Mouse (Mus musculus) left cerebral cortex, adult 2 months (tissue): ENCODE results near the gene Dock8. TPM values are rescaled to one million over a fixed set of nuclear protein-coding genes. Genes with fewer than 3 reads are reported as not detected.
A peak's percentile ranks its signal among the peaks of the same experiment; 100 is the strongest.

Experiments used
- DNase-seq, 2 experiments: peaks; one replicate each; pipeline ENCODE4 v3.0.0; 2021 to 2022; ENCODE audit warnings: low spot score in 2 of 2, mixed read lengths in 1 of 2; ENCODE audit errors: extremely low spot score in 1 of 2
- H3K27ac ChIP-seq: fragments of 200-600 bp; 2 replicates; pipeline ENCODE4 v1.8.1; 2022
- H3K4me3 ChIP-seq: fragments of 200-600 bp; 2 replicates; pipeline ENCODE4 v1.8.1; 2022
- CTCF ChIP-seq: fragments of 200-600 bp; IDR thresholded peaks from 2 replicates; pipeline ENCODE4 v1.8.1; 2022; ENCODE audit warnings: antibody characterized with exemption, mild to moderate bottlenecking, moderate library complexity
- intact Hi-C: fragments of 180-260 bp; cut with DNase I; formaldehyde crosslinking; loops from one replicate; pipeline ENCODE4 v1.15.1; 2025
- long read RNA-seq, 2 experiments: library from polyadenylated mRNA; stranded (forward); transcript quantifications; one replicate each; pipeline ENCODE4 v2.0.0; 2021; ENCODE audit warnings: borderline mapping rate in 2 of 2
- total RNA-seq, 2 experiments: library from RNA; stranded (reverse); gene quantifications; 2 replicates each; pipeline ENCODE4 v1.2.3; 2021

The Dock8 gene
- total RNA-seq, result 1 to 10 TPM; 3.5 to 4.6 TPM
- long read RNA-seq, experiment 1, full-length matches to known transcripts, result 1 of 3 reads
- long read RNA-seq, experiment 1, partial matches to known transcripts, result 1 of 3 reads
- long read RNA-seq, experiment 1, other reads (novel, unspliced or antisense), result 1 of 3 reads
- long read RNA-seq, experiment 2, full-length matches to known transcripts, result 1 of 5 reads
- long read RNA-seq, experiment 2, partial matches to known transcripts, result 2 of 5 reads
- long read RNA-seq, experiment 2, other reads (novel, unspliced or antisense), result 2 of 5 reads

DNA sequence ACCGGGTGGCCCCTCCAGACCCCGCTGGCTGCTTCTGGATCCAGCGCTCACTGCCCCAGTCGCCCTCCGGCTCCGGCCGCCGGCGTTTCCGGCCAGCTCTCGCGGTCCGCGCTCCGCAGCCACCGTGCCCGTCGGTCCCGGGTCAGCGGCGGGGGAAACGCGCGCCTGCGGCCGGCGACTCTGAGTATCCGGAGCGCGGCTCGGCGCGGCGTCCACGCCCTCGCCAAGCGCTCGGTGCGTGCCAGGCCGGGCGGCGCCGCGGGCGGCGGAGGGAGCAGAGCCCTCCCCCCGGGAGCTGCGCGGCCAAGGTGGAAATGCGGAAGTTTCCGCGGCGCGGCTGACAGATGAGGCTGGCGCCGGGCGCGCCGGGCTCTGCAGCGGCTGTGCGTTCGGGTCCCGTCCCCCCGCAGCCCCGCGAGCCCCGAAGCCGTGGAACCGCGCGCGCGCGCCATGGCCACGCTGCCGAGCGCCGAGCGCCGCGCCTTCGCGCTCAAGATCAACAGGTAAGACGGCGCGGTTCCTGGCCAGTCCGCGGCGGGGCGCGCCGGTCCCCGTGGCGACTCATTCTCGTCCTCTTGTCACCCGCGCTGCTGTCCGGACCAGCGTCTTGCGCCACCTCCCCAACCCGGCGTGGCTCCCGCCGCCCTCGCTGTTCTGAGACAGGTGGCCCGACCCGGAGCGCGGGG is at the start of gene Dock8:
Dock8 (plus strand) TSS at position 334 of the 686 bp plus-strand sequence.
- intact Hi-C loops, result loop anchor here (1.0 kb wide), 1 partner anchor 78 kb away; no protein-coding TSS in a partner anchor
- Histone ChIP-seq H3K27ac (peak within 1 kb of the TSS; percentile 44), H3K4me3 (peak within 1 kb of the TSS; percentile 64)
- DNase-seq, result peak; percentile 45 to 49
- peak; percentile 8; the same call in 1 of the 2 replicates for TF ChIP-seq CTCF

GRCm38 (mm10) chr19:24958531-24958930 is 40.8 kb upstream of the Dock8 start:
- no peak overlapping the region for H3K4me3 ChIP-seq
- DNase-seq, result no peak
- TF ChIP-seq CTCF, result peak; percentile 78
- intact Hi-C loops, result loop anchor here (2.0 kb wide), 1 partner anchor 678 kb away; no protein-coding TSS in a partner anchor
- no peak overlapping the region for H3K27ac ChIP-seq

- peak; percentile 96 to 98 for DNase-seq
- peak within 1 kb of the TSS; percentile 76 for H3K4me3 ChIP-seq
- H3K27ac ChIP-seq, result peak within 1 kb of the TSS; percentile 57; the same call in 1 of the 2 replicates
Measured at GRCm38 (mm10) chr19:24961172-24961962, 38.0 kb upstream of the Dock8 start, which contains the start of gene Cbwd1. Gene Cbwd1 (minus strand): TSS chr19:24961610.

GRCm38 (mm10) chr19:24966203-24966602 is 33.1 kb upstream of the Dock8 start:
- intact Hi-C loops, result no loop called here

More at GRCm38 (mm10) chr19:24961172-24961962, 38.0 kb upstream of the Dock8 start, which contains the start of gene Cbwd1:
- intact Hi-C loops, result loop anchor here (5.0 kb wide), 4 partner anchors 106 to 486 kb away; no protein-coding TSS in a partner anchor
- peak; percentile 87 for TF ChIP-seq CTCF

DNA sequence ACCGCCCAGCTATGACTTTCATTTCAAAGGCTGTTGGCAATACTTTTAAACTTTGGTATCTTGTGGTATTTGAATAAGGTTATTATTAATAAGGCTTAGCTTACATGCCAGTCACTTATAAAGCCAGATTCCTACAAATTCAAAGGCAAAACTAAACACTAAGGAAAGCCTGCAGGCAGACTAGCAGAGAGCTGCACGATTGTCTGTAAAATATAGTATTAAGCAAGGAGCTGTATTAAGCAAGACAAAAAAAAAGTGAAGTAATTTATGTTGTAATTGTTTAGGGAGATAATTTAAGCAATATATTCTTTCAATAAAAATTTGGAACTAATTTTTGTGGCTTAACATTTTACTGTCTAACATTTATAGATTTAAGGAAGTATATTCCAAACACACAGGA is 32.4 kb upstream of the Dock8 start:
- H3K27ac ChIP-seq, result peak overlapping the region; percentile 36; the same call in 1 of the 2 replicates
- intact Hi-C loops, result no loop called here
- DNase-seq, result no peak
- no peak for TF ChIP-seq CTCF
- no peak overlapping the region for H3K4me3 ChIP-seq

More at GRCm38 (mm10) chr19:24966203-24966602, 33.1 kb upstream of the Dock8 start:
- Histone ChIP-seq H3K27ac (no peak overlapping the region; the same call in 1 of the 2 replicates), H3K4me3 (no peak overlapping the region)
- no peak for TF ChIP-seq CTCF
- no peak for DNase-seq

- Histone ChIP-seq H3K4me3 (no peak overlapping the region), H3K27ac (no peak overlapping the region)
- intact Hi-C loops, result no loop called here
- no peak for TF ChIP-seq CTCF
- DNase-seq, result no peak
Measured at GRCm38 (mm10) chr19:24971307-24971706, 28.0 kb upstream of the Dock8 start.

DNA sequence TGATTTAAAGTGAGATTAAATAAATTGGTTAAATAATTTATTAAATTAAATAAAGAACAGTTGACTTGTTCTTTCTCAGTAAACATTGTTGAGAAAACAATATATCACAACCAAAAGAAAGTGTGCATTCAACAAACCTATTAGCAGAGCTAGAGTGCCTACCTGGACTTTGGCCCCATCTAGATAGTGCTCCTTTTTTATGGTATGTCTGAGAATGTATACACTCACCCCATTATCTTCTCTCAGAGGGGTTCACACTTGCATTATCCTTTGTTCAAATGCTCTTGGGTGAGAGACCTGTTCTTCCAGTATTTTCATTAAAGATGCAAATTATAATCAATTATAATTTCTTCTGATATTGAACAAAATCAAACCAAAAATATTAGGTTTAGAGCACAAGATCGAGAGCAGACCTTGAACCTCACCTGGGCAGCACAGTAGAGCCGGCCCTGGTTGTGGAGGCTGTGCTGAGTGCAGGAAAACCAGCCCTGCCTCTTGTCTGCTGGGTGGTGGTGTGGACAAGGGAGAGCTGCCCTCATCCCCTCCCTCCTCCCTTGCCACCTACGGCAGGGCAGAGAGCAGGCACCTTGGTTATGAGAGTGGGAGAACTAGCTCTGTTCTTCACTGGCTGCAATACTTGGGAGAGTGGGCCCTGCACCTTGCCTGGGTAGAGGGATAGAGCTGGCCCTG is 26.5 kb upstream of the Dock8 start:
- no peak for TF ChIP-seq CTCF
- Histone ChIP-seq H3K27ac (no peak overlapping the region), H3K4me3 (no peak overlapping the region)
- no peak for DNase-seq
- intact Hi-C loops, result no loop called here

DNA sequence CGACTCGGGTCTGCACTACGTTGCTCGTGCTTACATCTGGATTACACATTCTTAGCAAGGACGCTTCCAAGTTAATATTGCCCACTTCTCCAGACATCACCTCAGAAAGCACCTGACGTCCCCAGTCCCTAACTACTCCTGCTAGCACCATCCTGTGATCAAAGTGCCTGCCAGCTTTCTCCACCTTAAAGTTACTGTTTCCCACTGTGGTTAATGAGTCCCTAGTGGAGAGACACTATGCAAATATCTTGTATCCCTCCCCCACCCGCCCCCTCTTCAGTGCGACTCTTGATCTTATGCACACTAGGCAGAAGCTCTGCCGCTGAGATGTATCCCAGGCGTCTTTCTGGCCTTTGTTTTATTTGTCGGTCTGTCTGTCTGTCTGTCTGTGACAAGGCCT is 21.3 kb upstream of the Dock8 start:
- H3K4me3 ChIP-seq, result no peak overlapping the region
- no peak for TF ChIP-seq CTCF
- no peak for DNase-seq
- intact Hi-C loops, result no loop called here
- no peak overlapping the region for H3K27ac ChIP-seq

DNA sequence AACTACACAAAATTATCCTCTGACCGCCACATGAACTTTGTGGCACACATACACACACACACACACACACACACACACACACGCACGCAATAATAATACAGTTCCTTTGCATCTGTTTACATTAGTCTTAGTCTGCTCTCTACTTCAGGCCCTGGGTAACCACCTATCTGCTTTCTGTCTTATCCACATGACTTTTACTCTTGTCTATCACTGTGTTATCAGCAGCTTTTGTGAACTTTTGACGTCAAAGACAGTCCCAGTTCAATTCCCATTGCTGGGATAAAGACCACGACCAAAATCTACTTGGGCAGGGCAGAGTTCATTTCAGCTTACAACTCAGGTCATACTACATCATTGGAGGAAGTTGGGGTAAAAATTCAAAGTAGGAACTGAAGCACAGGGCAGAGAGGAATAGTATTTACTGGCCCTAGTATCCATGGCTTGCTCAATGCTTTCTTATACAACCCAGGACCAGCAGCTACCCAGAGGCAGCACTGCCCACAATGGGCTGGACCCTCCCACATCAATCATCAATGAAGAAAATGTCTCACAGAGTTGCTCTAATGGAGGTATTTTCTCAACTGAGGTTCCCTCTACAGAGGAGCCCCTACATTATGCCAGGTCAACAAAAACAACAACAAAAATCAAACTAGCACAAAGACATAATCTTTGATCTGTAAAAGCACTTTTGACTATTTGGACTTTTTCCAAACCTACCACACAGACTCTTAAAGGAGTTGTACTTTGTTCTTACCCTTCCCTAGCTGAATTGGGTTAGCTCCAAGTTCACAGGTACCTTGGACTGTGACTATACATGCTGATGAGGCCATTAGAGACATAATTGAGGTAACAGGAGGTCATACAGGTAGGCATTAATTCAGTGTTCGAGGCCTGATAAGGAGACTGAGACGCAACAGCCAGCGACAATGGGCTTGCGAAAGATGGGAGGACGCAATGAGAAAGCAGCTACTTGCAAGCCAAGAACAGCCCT is 20.2 kb upstream of the Dock8 start:
- Histone ChIP-seq H3K27ac (no peak overlapping the region), H3K4me3 (no peak overlapping the region)
- DNase-seq, result no peak
- no peak for TF ChIP-seq CTCF
- intact Hi-C loops, result no loop called here

GRCm38 (mm10) chr19:24981294-24981693 is 18.0 kb upstream of the Dock8 start:
- H3K27ac ChIP-seq, result no peak overlapping the region
- H3K4me3 ChIP-seq, result no peak overlapping the region
- no peak for TF ChIP-seq CTCF
- intact Hi-C loops, result no loop called here
- peak; percentile 48 to 49 for DNase-seq
